Mouse (Mus musculus) right cerebral cortex, adult 2 months (tissue): ENCODE results near the gene Fam155a.
"Not testable (repeated sequence)": the region's sequence is repeated elsewhere in the genome, so short reads cannot be mapped to it uniquely, and the experiment has no call there.

Experiments
- DNase-seq, 2 experiments: peaks; one replicate each; pipeline ENCODE4 v3.0.0; 2021 to 2022; ENCODE audit warnings: low spot score in 2 of 2

The Fam155a gene

DNA sequence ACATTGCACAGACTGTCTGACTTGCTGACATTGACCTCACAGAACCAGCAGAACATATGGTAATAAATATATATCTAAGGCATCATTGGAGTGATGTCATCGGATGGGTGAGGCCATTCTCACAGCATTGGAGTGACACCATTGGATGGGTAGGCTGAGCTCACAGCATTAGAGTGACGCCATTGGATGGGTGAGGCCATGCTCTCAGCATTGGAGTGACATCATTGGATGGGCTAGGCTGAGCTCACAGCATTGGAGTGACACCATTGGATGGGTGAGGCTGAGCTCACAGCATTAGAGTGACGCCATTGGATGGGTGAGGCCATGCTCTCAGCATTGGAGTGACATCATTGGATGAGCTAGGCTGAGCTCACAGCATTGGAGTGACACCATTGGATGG lies 110.9 kb downstream of the Fam155a start:
- not testable (repeated sequence) for DNase-seq

DNA sequence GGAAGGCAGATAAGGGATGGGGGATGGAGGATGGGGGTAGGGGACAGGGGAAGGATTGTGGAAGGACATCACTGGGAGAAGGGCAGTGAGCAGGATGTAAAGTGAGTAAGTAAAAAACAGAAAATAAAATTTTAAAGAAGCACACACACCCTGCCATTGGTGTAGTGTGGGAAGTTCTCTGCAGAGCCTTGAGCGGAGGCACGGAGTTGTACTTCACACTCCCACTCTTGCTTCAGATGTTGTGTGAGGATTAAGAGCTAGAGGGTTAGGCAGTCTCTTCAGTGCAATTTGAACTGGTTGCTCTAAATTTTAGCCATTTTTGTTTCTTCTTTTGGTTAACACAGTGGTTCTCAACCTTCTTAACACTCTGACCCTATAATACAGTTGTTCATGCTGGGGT lies 114.1 kb downstream of the Fam155a start:
- peak in 1 of 2 experiments; percentile 49 for DNase-seq

GRCm38 (mm10) chr8:9654826-9655225 lies 116.1 kb downstream of the Fam155a start:
- DNase-seq = no peak

DNA sequence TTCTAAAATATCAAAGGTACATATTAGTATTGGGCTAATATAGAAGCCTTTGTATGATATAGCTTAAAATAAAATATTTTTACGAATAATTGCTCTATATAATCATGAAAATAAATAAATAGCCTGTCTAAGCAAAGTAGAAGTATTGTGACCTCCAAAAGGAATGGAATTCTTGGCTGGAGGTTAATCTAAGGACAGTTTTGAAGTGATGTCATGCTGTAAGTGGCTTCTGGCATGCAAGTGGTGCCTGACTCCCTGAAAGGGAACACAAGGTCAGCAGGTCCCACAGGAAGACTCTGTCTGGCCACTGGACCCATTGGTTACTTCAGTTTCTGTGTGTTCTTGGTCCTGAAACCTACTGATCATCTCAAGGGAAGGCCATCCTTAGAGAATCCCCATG lies 117.3 kb downstream of the Fam155a start:
- DNase-seq = no peak

- no peak for DNase-seq
Measured at GRCm38 (mm10) chr8:9638162-9638561, 132.8 kb downstream of the Fam155a start.

- DNase-seq = no peak
Measured at GRCm38 (mm10) chr8:9635240-9635639, 135.7 kb downstream of the Fam155a start.

GRCm38 (mm10) chr8:9607086-9607701 lies 163.8 kb downstream of the Fam155a start:
- DNase-seq = no peak

GRCm38 (mm10) chr8:9596003-9596402 lies 175.0 kb downstream of the Fam155a start:
- DNase-seq = no peak

GRCm38 (mm10) chr8:9581836-9582235 lies 189.1 kb downstream of the Fam155a start:
- DNase-seq = peak; percentile 60

DNA sequence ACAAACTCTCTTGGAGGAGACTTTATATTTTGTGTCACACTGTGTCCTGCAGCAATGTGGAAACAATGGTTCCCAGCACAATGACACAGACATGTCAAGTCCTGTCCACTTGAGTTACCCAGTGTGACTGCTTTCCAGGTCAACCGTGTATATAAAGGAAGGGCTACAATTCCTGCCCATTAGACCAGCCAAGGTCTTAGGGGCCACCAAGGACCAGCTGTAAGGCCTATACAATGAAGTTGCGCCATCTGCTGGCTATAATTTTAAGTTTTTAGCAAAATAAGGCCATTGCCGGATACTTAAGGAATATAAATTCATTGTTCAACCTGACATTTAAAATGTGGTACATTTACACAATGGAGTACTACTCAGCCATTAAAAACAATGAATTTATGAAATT lies 190.8 kb downstream of the Fam155a start:
- no peak for DNase-seq

GRCm38 (mm10) chr8:9571977-9572376 lies 199.0 kb downstream of the Fam155a start:
- no peak for DNase-seq

- DNase-seq = peak in 1 of 2 experiments; percentile 39
Measured at GRCm38 (mm10) chr8:9569516-9570170, 201.3 kb downstream of the Fam155a start.

- DNase-seq = no peak
Measured at GRCm38 (mm10) chr8:9549199-9549598, 221.8 kb downstream of the Fam155a start.

GRCm38 (mm10) chr8:9547558-9547954 lies 223.4 kb downstream of the Fam155a start:
- DNase-seq = no peak

DNA sequence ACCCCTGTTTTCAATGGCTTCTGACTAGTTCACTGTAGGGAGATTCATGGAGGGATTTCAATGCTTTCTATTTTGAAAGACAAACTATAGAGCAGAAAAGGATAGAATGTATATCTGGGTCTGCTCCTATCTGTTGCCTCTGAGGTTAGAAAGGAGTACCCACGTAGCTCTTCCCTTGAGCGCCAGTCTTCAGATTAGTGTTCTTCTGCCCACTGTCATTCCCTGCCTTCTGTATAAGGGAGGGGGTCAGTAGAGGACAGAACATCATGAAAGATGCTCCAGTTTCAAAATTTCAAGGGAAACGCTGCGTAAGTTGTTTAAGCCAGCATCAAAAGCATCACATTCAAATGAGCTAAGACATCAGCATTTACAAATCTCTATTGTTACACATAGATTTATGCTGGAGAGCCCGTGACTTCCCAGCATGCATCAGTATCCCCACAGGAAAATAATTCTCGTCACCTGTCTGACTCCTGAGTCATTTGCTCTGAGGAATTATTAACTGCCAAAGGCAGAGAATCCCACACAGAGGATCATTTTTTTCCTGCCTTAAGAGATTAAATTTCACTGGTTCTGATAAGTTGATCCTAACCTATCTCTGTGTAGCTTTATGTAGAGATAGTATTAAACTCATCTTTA lies 223.9 kb downstream of the Fam155a start:
- no peak for DNase-seq

DNA sequence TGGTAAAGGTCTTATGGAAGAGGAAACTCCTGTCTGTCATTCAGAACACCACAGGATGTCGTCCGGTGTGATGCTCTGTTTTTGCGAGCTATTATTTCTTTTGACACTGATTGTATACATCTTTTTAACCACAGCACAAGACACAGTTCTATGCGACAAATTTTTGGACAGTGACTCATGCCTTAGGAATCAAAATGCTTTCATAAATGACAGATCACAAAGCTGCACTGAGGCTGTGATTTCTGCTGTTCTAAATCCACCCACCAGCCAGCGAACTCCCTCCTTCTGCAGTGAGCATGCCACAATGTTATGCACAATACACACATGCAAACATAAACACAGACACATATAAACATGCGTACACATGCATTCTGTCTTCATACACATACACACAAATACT lies 224.5 kb downstream of the Fam155a start:
- no peak for DNase-seq

- DNase-seq = no peak
Measured at GRCm38 (mm10) chr8:9545665-9546064, 225.3 kb downstream of the Fam155a start.

GRCm38 (mm10) chr8:9535730-9536372 lies 235.1 kb downstream of the Fam155a start:
- no peak for DNase-seq

- DNase-seq = no peak
Measured at GRCm38 (mm10) chr8:9526515-9526914, 244.4 kb downstream of the Fam155a start.

DNA sequence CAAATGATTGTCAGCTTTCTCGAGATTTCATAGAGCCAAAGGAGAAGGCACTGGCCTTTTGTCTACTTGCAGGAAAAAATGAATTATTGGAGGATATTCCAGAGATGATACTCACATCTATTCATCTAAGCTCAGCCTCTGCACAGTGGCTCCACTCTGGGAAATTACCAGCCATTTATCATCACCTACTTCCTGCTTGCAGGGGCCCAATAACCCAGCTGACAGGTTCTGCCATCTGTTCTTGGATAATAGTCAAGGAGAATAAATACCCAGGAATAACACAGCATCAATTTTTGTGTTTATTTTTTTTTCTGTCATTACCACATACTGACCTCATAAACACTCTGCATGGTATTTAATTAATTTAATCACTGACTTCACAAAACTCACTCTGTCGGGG lies 249.4 kb downstream of the Fam155a start:
- no peak for DNase-seq

DNA sequence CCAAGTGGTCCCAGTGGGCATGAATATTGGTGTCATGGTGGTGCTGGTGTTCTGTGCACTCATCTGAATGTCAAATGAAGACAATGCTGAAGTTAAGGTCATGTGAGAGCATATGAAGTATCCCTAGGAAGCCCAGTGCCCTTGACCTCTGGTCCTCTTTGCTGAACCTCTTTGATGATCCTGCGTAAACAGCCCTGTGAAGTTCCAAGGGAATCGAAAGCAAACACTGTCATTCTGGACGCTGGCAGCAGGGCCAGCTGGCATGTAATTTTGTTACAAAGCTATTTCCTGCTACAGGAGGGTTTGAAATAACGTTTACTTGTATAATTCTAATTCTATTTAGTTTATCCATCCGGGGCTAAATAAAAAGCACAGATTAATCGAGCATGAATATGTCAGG lies 270.2 kb downstream of the Fam155a start:
- no peak for DNase-seq

GRCm38 (mm10) chr8:9494225-9494598 lies 276.7 kb downstream of the Fam155a start:
- no peak for DNase-seq
